Mouse (Mus musculus) midbrain, embryonic 11.5 days (tissue): ENCODE measurements at regions not wholly inside any gene's neighbourhood (a gene's known extent, or its start where the extent isn't known, plus 50 kb on each side); places are given as distances from the start of the nearest gene placed in this dataset.

Experiments used
- ATAC-seq: fragments of 200-750 bp; cut with Nextera tagmentation; 2 replicates; pipeline ENCODE4 v1.8.0; 2017; ENCODE audit warnings: moderate TSS enrichment, moderate library complexity; ENCODE audit not compliant: low FRiP score
- DNase-seq: peaks from one replicate; pipeline ENCODE4 v3.0.0; 2015; ENCODE audit warnings: low spot score; ENCODE audit errors: missing footprints
- H3K27ac ChIP-seq: fragments of 300-500 bp; sonication (generic); 2 replicates; pipeline ENCODE4 v1.5.1; 2014; ENCODE audit warnings: low read depth, low read length
- H3K27me3 ChIP-seq: fragments of 300-500 bp; sonication (generic); 2 replicates; pipeline ENCODE4 v1.6.1; 2014; ENCODE audit warnings: mild to moderate bottlenecking, low read length, moderate library complexity, mixed read lengths; ENCODE audit not compliant: control insufficient read depth, insufficient read depth
- H3K36me3 ChIP-seq: fragments of 300-500 bp; sonication (generic); 2 replicates; pipeline ENCODE4 v1.6.1; 2014; ENCODE audit warnings: mild to moderate bottlenecking, low read length, moderate library complexity, mixed read lengths; ENCODE audit not compliant: control insufficient read depth, insufficient read depth
- H3K4me1 ChIP-seq: fragments of 300-500 bp; sonication (generic); 2 replicates; pipeline ENCODE4 v1.6.1; 2014; ENCODE audit warnings: low read length; ENCODE audit not compliant: control insufficient read depth, insufficient read depth
- H3K4me2 ChIP-seq: fragments of 300-500 bp; sonication (generic); 2 replicates; pipeline ENCODE4 v1.6.1; 2014; ENCODE audit warnings: mild to moderate bottlenecking, moderate library complexity
- H3K4me3 ChIP-seq: fragments of 300-500 bp; sonication (generic); 2 replicates; pipeline ENCODE4 v1.5.1; 2014; ENCODE audit warnings: low read depth, low read length
- H3K9ac ChIP-seq: fragments of 300-500 bp; sonication (generic); 2 replicates; pipeline ENCODE4 v1.6.1; 2014; ENCODE audit warnings: low read length
- H3K9me3 ChIP-seq: fragments of 300-500 bp; sonication (generic); 2 replicates; pipeline ENCODE4 v1.6.1; 2016; ENCODE audit warnings: low read length; ENCODE audit not compliant: control insufficient read depth
- WGBS: fragments of 180-500 bp; shearing (Covaris S2); extraction: QIAGEN DNeasy Blood & Tissue Kit; methylation state at CpG from one replicate; pipeline ENCODE4 v1.1.7; 2014; 5-methylcytosine and 5-hydroxymethylcytosine counted together

DNA sequence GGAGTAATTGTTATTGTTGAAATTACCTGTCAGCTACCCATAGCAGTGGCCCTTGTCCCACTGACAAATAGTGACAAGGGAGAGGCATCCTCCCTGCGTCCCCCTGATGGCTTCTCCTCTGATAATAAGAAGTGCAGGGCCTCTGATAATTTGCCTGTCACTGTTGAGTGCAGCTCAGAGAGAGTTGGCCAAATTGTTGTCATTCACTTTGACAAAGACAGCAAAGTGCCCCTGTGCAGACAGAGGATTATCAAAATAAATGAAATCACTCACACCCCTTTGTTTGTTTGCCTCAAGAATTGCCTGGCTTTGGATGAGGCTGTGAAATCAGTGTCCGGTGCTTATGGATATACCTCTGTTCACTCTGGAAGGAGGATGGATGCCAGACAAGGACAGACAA is 266.3 kb downstream of the Meis1 start:
- ATAC-seq (no peak), DNase-seq (no peak)
- Histone ChIP-seq H3K9me3 (no peaks in the 10 kb centered on the region), H3K4me1 (peaks cover 33% of the 10 kb centered on the region), H3K27me3 (no peaks in the 10 kb centered on the region), H3K4me3 (no peak overlapping the region), H3K27ac (no peak overlapping the region), H3K36me3 (no peaks in the 10 kb centered on the region), H3K4me2 (no peak overlapping the region), H3K9ac (no peak overlapping the region)
- 37% methylated on average over 2 of the region's 2 CpGs for WGBS

DNA sequence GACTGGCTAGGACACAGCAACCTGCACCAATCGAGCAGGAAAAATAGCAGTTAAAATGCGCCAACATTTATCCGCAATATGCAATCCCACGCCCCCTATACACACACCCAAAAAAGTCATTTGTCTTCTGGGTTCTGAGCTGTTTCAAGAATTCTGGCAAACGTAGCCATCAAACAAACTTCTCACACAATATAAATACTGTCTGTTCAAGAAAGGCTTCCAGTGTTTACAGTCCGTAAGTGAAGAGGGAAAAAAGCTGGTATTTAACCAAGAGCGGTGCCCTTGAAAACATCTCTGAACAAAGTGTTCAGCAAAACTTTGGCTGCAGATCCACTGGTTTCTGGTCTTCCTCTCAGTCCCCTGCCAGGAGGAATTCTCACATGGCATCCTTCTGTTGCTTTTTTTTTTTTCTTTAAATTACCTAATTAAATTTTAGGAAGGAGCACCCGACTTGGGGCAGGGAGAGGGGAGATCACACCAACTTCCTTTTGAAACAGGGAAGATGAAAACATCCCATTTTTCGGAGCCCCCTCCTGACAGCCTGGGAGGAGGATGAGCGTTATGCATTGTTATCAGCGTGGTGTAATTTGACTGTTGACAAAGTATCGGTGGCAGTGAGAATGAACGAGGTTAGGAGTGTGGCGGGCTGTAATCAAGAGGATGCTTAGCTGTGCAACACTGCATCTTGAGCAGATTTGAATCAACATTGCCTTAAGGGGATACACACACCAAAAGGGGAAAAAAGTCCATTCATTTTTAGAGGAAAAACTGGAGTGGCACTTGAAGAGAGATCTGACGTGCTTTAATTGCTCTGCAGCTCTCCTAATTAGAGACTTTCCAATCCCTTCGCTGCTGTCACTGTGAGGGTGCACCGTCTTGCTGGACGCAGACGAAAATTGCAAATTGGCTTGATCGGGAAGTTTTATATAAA is 267.6 kb downstream of the Meis1 start:
- H3K36me3 ChIP-seq: no peaks in the 10 kb centered on the region
- DNase-seq: peak; percentile 89
- peaks cover 36% of the 10 kb centered on the region for H3K4me1 ChIP-seq
- 29% methylated on average over 20 of the region's 20 CpGs for WGBS
- H3K27me3 ChIP-seq: no peaks in the 10 kb centered on the region
- H3K27ac ChIP-seq: no peak overlapping the region
- H3K9ac ChIP-seq: no peak overlapping the region
- H3K9me3 ChIP-seq: no peaks in the 10 kb centered on the region
- H3K4me2 ChIP-seq: peak overlapping the region; percentile 31; the same call in 1 of the 2 replicates
- ATAC-seq: no peak
- H3K4me3 ChIP-seq: no peak overlapping the region

DNA sequence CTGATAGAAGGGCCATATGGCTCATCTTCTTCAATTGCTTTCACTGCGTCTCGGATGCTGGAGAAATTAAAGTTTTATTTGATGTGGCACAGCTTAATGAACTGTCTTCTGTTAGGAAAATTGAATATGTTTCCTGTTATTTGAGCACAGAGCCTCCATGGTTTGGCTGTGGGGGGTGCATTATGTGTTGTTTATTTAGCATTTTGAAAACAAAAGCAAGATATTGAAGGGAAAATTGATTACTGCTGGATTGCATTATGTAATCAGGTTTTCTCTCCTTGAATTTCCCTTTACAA is 268.8 kb downstream of the Meis1 start:
- Histone ChIP-seq H3K9ac (no peak overlapping the region), H3K27me3 (no peaks in the 10 kb centered on the region), H3K27ac (no peak overlapping the region), H3K4me2 (no peak overlapping the region), H3K4me1 (peaks cover 36% of the 10 kb centered on the region), H3K9me3 (no peaks in the 10 kb centered on the region), H3K4me3 (no peak overlapping the region), H3K36me3 (no peaks in the 10 kb centered on the region)
- WGBS: 63% methylated on average over 2 of the region's 2 CpGs
- no peak for ATAC-seq
- no peak for DNase-seq

DNA sequence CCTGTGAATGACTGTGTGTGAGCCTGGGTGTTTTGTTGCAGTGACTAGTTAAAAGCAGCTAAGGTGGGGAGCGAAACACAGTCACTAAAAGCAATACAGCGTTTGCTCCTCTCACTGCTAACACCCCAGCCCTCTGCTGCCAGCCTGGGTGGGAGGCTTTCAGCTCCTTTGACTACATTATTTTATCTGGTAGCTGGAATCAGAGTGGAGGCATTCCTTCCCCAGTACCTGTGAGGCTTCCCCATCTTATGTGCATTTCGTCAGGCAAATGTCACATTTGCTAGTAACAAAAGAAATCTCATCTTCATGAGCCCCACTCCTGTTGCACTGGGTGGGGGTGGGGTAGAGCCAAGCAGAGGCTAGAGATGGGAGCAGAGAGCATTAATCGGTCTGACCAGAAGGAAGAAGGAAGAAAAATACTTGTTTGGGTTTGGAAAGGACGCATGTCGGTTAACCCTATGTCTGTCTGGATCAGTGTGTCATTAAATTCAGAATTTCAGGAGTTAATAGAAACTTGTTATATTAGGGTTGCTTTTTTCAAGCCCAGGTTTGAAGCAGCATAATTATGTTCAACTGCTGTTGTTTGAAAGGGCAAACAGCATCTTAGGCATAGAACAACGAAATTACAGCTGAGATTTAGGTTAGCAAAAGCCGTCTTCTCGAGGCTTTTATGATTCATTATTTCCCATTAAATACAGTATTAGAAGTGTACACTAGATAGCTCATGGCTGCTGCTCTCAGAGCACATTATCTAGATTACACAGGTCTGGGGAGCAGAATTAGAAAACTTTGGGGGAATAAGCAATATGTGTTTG is 269.3 kb downstream of the Meis1 start:
- no peaks in the 10 kb centered on the region for H3K36me3 ChIP-seq
- ATAC-seq (peak; percentile 55), DNase-seq (peak; percentile 89)
- H3K27me3 ChIP-seq: no peaks in the 10 kb centered on the region
- H3K4me3 ChIP-seq: no peak overlapping the region
- no peak overlapping the region for H3K27ac ChIP-seq
- WGBS: 39% methylated on average over 9 of the region's 9 CpGs
- no peak overlapping the region for H3K9ac ChIP-seq
- H3K4me2 ChIP-seq: no peak overlapping the region
- peaks cover 31% of the 10 kb centered on the region for H3K4me1 ChIP-seq
- no peaks in the 10 kb centered on the region for H3K9me3 ChIP-seq

DNA sequence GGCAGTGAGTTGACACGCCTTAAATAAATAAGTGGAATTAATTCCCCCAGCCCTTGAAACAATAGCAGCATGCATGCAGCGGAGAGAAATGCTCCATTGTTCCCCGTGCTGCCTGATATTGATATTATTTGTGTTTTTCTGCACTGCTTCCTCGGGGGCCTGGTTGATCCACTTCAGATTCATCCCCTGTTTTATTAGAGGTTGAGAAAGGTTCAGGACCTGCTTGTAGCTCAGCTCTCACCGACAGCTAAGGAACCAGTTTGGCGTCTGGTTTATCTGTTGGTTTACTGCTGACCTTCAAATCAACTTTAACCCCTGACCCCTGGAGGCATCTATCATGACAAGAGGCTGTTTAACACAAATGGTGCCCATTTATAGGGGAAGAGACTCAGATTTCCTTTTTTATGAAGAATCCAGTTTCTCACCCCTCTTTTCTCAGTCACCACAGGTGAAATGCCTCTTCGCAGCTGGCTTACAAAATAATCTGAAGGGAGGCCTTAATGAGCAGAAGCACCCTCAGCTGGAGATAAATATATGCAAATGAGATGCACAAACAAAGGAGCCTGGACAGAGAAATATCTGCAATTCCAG is 270.8 kb downstream of the Meis1 start:
- Histone ChIP-seq H3K4me1 (peaks cover 30% of the 10 kb centered on the region), H3K27ac (no peak overlapping the region), H3K9me3 (no peaks in the 10 kb centered on the region), H3K36me3 (no peaks in the 10 kb centered on the region), H3K9ac (no peak overlapping the region), H3K27me3 (no peaks in the 10 kb centered on the region), H3K4me3 (no peak overlapping the region), H3K4me2 (no peak overlapping the region)
- 11% methylated on average over 7 of the region's 7 CpGs for WGBS
- ATAC-seq: peak; percentile 51; the same call in 1 of the 2 replicates
- peak; percentile 90 for DNase-seq

DNA sequence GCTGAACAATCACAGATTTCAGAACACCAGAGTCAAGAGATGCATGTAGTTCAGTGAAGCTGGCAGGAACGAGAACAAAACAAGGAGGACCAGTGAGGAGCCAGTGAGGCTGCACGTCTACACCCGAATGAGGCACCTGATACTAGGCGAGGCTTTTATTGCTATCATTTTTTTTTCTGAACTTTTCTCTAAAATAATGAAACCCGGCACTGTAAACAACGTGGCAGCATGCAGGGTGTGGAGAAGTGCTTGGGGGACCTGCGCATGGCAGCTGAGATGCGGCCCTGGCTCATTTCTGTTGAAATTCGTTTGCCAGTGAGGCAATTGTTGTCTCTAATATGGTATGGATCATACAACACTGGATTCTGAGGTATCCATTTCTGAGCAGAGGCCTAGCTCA is 271.4 kb downstream of the Meis1 start:
- Histone ChIP-seq H3K27me3 (no peaks in the 10 kb centered on the region), H3K9me3 (no peaks in the 10 kb centered on the region), H3K9ac (no peak overlapping the region), H3K4me2 (no peak overlapping the region), H3K27ac (no peak overlapping the region), H3K4me3 (no peak overlapping the region), H3K36me3 (no peaks in the 10 kb centered on the region), H3K4me1 (peaks cover 27% of the 10 kb centered on the region)
- 61% methylated on average over 9 of the region's 9 CpGs for WGBS
- DNase-seq: no peak
- no peak for ATAC-seq

DNA sequence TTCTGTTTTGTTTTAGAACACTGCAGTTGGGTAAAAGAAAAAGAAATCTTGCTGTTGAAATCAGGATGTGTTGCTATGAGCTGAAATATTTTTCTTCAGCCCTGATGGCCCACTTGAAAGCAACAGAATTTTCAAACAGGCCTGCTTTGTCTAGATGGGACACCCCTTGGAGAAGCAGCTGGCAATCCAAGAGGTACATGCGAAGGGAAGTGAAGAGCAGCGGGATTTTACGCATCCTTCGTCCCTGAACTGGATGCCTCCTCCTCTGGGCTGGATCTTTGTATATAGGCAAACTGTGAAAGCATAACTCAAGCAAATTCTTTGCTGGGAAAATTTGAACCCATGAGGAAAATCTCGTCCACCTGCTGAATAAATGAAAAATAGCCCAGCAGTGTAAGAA is 272.3 kb downstream of the Meis1 start:
- no peak for DNase-seq
- H3K9ac ChIP-seq: no peak overlapping the region
- ATAC-seq: no peak
- H3K9me3 ChIP-seq: no peaks in the 10 kb centered on the region
- no peak overlapping the region for H3K4me2 ChIP-seq
- H3K36me3 ChIP-seq: no peaks in the 10 kb centered on the region
- H3K4me3 ChIP-seq: no peak overlapping the region
- no peaks in the 10 kb centered on the region for H3K27me3 ChIP-seq
- 37% methylated on average over 5 of the region's 5 CpGs for WGBS
- H3K4me1 ChIP-seq: peaks cover 25% of the 10 kb centered on the region
- no peak overlapping the region for H3K27ac ChIP-seq

DNA sequence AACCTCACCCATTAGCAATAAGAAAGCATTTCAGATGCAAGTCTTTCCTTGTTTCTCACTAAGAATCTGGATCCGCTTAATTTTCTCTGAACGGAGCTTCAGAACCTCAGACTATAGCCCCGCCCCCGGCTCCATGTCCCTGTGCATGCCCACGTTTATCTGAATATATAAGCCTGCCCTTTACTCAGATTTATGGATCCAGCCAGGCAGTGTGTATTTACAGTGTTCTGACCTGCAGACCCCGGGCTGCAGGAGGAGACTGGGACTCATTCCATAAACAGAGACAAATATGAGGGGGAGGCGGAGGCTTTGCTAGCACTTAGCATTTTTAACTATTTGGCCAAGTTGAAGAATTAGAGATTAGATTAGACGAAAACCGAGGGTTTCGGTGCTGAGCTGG is 272.9 kb downstream of the Meis1 start:
- Histone ChIP-seq H3K9ac (no peak overlapping the region), H3K27ac (no peak overlapping the region), H3K27me3 (no peaks in the 10 kb centered on the region), H3K36me3 (no peaks in the 10 kb centered on the region), H3K4me3 (no peak overlapping the region), H3K4me1 (peaks cover 20% of the 10 kb centered on the region), H3K4me2 (no peak overlapping the region), H3K9me3 (no peaks in the 10 kb centered on the region)
- ATAC-seq: no peak
- WGBS: 67% methylated on average over 10 of the region's 10 CpGs
- no peak for DNase-seq
